Mouse (Mus musculus) v-Abl transformed pro-B cells (cell line): Measurements from ENCODE around the gene Ncf4.

Experiments
- in situ Hi-C, 2 experiments: fragments of 400-800 bp; cut with MboI; formaldehyde crosslinking; loops; one replicate each; pipeline ENCODE4 v1.15.1; 2025; ENCODE audit not compliant: unreplicated experiment in 2 of 2

Ncf4 gene

DNA sequence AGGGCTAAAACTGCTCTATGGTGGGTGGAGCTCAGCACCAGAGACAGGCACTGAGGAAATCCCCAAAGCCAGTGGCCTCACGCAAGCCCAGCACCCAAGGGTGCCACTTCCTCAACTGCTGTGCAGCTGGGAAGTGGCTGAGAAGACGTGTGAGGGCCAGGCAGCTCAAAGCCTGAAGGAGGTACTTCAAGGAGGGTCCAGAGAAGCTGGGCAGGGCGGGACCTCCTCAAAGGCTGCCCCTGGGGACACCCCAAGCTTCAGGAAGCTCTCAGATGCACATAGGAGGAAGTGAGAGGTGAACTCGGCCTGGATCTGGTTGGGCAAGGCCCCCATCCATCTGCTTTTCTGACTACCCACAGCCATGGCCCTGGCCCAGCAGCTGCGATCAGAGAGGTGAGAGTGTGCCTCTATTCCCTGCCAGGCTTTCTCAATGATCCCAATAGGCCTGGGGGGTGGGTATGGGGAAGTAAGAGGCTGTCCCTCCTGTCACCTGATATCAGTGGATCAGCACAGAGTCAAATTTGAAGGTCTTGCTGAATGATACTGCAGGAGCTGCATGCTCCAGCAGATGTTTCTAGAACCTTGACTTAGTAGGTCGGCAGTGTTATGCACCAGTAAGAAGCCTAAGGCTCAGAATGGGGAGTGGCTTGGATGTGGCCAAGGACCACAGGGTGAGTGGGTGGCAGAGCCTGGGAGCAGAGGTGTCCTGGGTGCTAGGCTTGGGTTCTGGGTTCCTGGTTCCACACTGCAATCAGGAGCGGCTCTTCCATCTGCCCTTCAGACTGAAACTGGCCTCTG lies at the start of gene Ncf4:
Ncf4 (plus strand) TSS at position 107 of the 798 bp plus-strand sequence.
- in situ Hi-C loops = loop anchor here (5.0 to 10.0 kb wide), 3 partner anchors 82 to 310 kb away; partner anchors contain the start of genes Csf2rb (in 1 of the 2) and Eif3d (in 1 of the 2)

DNA sequence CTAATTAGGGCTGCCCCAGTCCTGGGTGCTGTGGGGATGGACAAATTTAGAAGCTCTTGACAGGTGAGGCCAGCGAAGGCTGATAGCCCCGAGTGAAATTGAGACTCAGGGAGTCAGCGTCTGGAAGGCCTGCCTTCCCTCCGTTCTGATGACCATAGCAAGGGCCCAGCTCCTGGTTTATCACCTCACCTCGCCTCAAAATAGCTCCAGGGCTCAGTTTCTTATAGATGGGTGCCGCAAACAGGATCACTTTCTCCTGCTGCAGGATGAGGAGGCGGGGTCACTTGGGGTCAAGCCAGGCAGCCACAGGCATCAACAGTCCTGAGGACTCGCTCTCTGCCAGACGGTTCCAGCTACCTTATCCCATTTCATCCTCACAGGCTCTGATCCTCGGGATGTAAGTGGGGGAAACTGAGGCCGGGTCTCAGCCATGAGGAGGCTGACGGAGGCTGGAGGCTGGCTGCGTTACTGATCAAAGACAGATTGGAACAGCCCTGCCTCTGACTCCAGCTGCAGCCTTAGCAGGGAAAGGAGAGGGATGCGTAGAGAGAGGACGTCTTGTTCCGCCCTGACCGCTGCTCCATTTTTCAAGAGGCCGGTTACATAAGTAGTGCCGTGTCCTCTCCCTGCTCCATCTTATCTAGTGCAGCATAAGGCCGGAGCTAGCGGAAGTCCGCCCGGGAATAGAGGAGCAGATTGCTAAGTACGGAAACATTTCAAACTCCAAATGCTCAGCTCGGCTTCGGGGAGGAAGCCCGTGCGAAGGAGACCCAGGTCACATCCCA lies 49.3 kb upstream of the Ncf4 start:
- in situ Hi-C loops = loop anchor here in 1 of 2 experiments (25.0 kb wide), 1 partner anchor 542 kb away; no protein-coding TSS in a partner anchor

DNA sequence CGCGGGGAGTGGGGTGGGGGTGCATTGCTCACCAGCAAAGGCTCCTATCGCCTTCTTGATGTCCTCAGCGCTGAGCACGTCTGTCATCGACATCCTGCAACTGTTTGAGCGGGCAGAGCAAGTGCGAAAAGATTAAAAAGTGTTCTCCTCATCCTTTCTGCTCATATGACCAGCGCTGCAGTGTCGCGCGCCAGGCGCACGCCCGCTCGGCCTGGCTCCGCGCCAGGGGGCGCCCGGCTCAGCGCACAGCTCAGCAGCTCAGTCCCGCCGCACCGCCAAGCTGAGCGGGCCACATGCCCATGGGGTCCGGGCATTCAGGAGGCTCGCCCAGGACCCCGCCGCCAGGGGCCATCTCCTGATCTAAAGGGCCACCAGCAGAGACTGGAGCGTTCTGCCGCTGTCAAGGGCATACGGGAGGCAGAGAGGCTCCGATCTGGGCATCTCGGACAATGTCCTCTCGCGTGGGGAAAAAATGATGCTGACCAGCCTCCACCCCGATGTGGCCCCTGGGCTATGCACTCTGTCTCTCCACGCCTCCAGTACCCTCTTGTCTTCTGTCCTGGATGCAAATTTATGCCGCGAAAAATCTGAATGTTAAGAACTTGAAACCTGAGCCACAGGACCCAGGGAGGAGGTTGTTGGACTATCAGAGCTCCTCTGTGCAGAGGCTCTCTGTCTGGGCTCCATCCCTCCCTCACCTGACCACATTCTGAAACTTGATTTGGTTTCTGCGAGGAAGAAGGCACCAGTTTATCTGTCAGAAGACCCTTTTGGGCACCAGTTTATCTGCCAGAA lies 40.4 kb upstream of the Ncf4 start:
- in situ Hi-C loops = no loop called here

DNA sequence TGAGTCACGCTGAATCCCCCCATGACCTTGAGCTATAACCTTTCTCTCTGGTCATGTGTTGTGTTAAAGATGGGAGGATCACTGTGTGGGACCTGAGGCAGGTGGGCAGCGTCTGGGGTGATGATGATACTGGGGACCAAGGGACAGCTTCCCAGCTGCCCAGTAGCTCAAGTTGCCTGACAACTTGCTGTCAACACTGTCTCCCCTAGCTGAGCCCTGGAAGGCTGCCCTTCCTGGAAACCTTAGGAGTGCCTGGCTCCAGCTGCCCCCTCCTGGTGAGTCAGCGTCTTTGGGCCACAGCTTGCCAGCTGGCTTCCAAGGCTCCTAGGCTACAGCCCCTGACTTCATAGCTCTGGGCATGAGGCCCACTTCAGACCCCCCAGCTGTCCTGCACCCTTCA lies 39.4 kb upstream of the Ncf4 start:
- in situ Hi-C loops = no loop called here

DNA sequence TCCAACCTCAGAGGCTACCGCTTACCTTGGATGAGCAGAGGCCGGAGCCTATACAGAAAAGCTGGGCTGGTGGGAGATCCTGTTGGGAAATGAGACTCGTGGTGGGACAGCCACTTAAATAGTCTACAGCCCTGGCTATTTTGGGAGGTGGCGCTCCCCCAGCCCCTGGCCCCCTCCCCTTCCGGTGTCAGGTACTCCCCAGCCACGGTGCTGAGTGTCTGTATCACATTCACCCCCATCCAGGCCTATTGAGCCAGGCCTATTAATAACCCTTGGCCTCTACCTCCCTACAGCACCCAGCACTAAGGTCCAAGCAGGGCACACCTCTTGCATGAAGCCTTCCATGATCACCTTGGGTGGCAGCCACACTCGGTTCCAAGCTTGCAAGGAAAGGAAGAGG lies 38.3 kb upstream of the Ncf4 start, which contains the start of gene Pvalb:
Pvalb (minus strand) TSS at position 89 of the 400 bp plus-strand sequence.
- in situ Hi-C loops = no loop called here

DNA sequence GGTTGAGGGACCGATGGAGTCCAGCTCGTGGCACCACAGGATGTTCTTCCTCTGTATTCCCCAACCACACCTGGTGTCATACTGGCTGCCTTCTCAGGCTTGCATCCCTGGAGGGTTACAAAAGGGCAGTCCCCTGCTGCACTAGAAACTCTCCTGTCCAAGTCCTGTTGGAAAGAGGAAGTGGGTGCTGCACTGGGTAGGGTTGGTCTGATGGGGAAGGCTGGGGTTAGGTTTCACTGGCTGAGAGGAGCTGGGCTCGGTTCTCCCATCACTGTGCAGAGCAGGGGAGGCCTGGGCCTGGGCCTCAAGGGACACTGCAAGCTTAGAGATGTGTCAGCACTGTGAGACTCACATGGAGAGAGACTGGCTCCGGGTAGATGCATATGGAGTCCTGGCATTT lies 34.4 kb upstream of the Ncf4 start:
- in situ Hi-C loops = loop anchor here in 1 of 2 experiments (10.0 kb wide), 1 partner anchor 585 kb away; no protein-coding TSS in a partner anchor

DNA sequence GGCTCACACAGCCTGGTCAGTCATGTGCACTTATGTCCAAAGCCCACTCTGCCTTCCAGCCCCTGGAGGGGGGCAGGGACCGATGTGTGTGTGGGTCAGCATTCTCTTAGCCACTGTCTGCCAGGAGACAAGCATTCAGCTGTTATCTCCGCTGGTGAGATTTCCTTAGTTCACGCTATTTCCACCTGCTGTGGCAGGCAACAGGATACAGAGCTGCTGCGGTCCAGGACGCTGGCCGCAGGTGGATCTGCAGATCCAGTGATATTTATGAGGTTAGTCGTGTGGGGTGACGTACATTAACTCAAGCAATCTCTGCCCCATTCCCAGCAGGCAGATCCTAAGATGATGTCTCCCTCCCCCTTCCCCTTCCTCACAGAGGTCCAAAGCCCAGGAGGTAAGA lies 33.2 kb upstream of the Ncf4 start:
- in situ Hi-C loops = loop anchor here in 1 of 2 experiments (10.0 kb wide), 1 partner anchor 583 kb away; no protein-coding TSS in a partner anchor

DNA sequence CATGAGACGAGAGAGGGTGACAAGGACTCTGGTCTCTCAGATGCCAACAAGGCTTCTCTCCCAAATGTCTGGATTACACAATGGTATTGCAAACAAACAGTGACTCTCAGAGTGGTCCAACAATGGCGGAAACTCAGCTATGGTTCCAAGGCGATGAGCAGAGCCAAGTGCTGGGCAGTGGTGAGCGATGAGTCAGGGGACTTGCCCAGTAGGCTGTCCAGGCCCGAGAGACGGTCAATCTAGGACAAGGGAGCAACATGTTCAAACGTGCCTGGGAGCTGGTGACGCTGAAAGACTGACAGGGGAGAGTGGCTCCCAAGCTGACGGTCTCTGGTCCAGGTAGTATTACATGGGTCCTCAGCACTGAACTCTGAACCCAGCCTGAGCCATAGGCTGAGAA lies 29.3 kb upstream of the Ncf4 start:
- in situ Hi-C loops = loop anchor here in 1 of 2 experiments (10.0 kb wide), 1 partner anchor 580 kb away; no protein-coding TSS in a partner anchor

DNA sequence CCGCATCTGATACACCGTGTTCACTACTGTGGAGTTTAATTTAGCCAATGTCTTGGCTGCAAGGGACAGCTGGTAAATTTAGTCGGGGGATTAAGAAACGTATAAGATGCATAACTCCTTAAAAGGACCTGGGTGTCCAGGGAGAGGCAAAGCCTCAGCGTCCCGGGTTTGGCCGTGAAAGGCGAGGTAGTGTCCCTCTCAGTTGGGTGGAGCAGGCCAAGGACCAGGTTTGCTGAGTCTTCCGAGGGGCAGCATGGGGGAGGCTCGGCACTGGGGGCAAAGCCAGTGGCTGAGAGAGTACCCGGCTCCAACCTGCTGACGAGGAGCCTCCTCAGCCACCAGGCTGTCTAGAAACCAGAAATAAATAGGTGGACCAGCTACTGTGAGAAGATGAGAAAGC lies 16.8 kb upstream of the Ncf4 start:
- in situ Hi-C loops = no loop called here

DNA sequence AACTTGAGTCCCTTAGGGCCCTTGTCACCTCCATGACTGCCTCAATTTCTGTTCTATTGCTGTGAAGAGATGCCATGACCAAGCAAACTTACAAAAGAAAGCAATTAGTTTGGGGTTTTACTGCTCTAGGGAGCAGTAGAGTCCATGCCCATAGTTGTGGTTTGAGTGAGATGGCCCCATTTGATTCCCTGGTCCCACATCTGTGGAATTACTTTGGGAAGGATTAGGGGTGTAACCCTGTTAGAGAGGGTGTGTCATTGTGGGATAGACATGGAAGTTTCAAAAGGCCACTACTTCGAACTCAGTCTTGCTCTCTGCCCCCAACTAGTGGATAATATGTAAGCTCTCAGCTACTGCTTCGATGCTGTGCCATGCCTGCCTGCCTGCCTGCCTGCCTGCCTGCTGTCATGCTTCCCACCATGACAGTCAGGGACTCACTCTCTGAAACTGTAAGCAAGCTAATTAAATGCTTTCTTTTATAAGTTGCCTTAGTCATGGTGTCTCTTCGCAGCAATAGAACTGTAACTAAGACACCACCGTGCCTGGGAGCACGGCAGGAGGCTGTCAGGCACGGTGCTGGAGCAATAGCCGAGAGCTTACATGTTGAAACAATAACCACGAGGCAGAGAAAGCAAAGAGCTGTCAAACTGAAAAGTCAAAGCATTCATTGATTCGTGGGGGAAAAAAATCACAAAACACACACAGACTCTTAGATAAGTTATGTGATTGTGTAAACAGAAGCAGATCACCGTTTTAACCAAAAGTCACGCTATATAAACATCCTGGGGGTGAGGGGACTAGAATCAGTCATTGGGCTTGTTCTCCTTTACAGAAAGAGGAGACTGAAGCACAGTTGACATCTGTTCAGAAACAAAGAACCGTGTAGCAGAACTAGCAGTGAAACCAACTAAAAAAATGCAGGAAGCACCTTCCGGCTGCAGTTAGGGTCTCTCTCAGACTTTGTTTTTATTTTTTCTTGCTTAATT lies 13.0 kb upstream of the Ncf4 start:
- in situ Hi-C loops = no loop called here

DNA sequence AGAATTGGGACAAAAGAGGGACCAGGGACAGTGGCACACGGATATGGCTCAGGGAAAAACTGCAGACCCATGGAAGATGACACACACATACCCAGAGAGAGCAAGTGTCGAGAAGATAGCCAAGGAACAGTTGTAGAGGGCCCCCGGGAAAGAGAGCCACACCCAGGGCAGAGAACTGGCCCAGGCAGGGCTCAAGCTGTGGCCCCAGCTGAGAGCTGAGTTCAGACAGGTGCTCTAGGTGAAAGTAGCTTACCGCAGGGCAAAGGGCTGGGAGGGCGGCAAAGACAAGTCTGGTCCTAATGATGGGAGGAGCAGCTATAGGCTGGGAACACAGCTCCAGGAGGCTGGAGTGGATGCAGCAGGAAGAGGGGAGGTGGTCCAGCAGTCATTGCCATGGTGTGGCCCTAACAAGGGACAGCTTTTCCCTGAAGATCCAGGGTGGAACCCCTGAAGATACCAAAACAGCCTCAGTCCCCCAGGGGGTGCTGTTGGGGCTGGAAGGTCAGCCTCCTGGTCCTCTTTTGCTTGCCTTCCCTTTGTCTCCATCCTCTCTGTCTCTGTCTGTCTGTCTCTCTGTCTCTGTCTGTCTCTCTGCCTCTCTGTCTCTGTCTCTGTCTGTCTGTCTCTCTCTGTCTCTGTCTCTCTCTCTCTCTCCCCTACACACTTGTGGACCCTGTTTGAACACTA lies 9.6 kb upstream of the Ncf4 start:
- in situ Hi-C loops = loop anchor here (5.0 kb wide), 1 partner anchor 53 kb away; no protein-coding TSS in a partner anchor

DNA sequence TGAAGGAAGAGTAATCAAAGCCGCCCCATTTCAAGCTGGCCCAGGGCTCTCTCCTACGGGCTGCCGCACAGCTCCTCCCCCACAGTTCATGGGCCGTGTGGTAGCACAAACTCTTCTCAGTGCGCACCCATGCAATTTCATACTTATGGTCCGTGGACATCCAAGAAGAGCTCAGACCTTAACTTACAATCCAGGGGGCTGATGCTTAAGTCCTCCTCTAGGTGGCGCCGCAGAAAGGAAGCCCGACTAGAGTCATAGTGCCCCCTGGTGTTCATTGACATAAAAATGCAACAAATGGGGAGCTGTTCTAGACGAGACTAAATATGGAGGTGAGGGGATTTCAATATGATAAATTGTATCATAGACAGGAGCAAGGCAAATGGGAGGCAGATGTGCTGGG lies 5.1 kb upstream of the Ncf4 start:
- in situ Hi-C loops = loop anchor here (5.0 kb wide), 1 partner anchor 57 kb away; no protein-coding TSS in a partner anchor

DNA sequence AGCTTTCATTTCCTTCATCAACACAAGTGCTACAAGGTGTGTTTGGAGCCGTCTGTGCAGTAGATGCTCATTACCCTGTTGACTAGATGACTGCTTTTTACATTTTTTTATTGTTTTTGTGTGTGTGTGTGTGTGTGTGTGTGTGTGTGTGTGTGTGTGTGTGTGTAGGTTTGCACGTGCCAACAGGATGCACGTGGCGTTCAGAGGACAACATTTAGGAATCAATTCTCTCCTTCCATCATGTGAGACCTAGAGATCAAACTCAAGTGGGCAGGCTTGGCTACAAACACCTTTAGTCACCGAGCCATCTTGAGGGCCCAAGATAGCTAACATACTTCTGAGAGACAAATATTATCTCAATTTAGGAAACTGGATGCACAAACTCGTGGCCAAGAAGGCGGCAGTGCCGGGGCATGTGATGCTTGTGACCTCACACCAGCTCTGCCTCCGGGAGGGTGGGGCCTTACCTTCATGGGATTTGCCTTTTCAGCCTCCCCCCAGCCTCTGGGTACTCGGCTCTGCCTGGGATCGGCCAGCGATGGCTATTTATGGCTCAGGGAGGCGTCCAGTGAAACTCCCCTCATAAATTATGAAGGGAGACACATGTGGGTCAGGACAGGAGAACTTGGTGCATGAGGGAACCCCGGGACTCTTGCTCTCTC lies 4.5 kb upstream of the Ncf4 start:
- in situ Hi-C loops = loop anchor here (5.0 to 10.0 kb wide), 3 partner anchors 58 to 305 kb away; partner anchors contain the start of gene Eif3d (in 1 of the 2)

DNA sequence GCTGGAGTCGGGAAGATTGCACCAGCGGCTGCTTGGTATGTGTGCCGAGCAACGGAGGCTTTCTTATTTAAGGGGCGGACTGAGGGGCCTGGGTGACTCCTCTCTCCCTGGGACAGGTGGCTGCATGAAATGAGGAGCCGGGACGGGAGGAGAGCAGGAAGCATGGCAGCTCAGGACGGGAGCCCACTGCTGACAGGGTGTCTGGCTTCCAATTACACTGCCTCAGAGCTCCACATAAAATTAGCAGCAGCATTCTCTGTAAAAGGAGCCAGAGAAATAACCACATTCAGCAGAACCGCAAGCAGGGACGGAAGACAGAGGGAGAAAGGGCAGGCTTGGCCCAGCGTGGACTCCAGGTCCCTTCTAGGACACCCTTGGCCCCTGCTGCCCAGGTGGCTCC lies 3.3 kb upstream of the Ncf4 start:
- in situ Hi-C loops = loop anchor here (10.0 kb wide), 2 partner anchors 267 to 307 kb away; partner anchors contain the start of gene Eif3d (in 1 of the 2)

DNA sequence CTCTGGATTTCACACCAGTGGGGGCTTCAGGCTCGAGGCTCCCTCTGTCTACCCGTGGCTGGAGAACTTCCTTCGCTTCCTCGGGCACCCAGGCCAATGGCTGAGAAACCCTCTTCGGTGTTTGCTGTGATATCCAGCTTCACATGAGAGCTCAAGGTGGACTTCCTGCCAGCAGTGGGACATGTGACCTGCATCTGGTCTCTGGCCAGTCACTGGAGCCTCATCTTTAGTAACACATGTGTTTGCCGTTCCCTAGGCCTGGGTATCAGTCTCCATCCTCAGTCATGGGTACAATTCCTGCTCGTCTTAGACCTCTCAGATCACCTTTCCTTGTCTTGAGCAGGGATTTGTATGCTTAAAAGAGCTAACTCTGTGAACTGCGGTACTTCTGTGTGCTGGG lies 1.5 kb upstream of the Ncf4 start:
- in situ Hi-C loops = loop anchor here (10.0 kb wide), 2 partner anchors 268 to 308 kb away; partner anchors contain the start of gene Eif3d (in 1 of the 2)

DNA sequence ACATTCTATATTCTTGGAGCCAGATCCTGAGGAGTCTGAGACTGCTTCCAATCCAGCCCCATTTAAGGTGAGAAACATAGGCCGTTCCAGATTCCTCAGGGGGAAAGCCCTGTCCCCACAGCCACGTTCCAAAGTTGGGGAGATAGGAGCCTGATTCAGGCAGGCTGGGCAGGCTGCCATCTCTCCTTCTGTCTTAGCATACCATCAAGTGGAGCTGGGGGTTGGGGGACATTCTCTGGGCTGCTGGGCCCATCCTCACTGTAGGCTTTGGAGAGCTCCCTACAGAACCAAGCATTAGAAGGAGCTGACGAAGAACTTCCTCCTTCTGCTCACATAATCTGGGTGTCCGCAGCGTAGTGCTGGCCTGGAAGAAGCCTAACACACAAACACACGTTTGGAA lies 827 bp upstream of the Ncf4 start:
- in situ Hi-C loops = loop anchor here (10.0 kb wide), 2 partner anchors 269 to 309 kb away; partner anchors contain the start of gene Eif3d (in 1 of the 2)
